Mouse (Mus musculus) myocyte (in vitro differentiated cells): ENCODE measurements around the gene Eps8. TPM values are rescaled to one million over a fixed set of nuclear protein-coding genes. Genes with fewer than 3 reads are reported as not detected.

ENCODE experiments used
- H3K27me3 ChIP-seq: one replicate; pipeline ENCODE4 v1.6.1; 2011; ENCODE audit not compliant: control insufficient read depth, insufficient read depth, insufficient read length
- H3K36me3 ChIP-seq: one replicate; pipeline ENCODE4 v1.6.1; 2011; ENCODE audit not compliant: control insufficient read depth, insufficient read depth
- H3K4me2 ChIP-seq: one replicate; pipeline ENCODE4 v1.6.1; 2011; ENCODE audit warnings: low read depth, control low read depth
- H3K4me3 ChIP-seq: one replicate; pipeline ENCODE4 v1.5.1; 2011; ENCODE audit warnings: mild to moderate bottlenecking, control low read depth, moderate library complexity
- H3K79me2 ChIP-seq: one replicate; pipeline ENCODE4 v1.6.1; 2011; ENCODE audit not compliant: control insufficient read depth, insufficient read depth
- H3ac ChIP-seq: one replicate; pipeline ENCODE4 v1.6.1; 2011; ENCODE audit not compliant: control insufficient read depth, insufficient read length
- CEBPB ChIP-seq: IDR thresholded peaks from 2 replicates; pipeline ENCODE4 v1.6.1; 2011; ENCODE audit warnings: mild to moderate bottlenecking, moderate library complexity; ENCODE audit not compliant: poor library complexity, insufficient read depth, severe bottlenecking
- E2F4 ChIP-seq: IDR thresholded peaks from one replicate; pipeline ENCODE4 v1.6.1; 2011; ENCODE audit warnings: mild to moderate bottlenecking, control low read depth, moderate library complexity; ENCODE audit not compliant: insufficient read depth
- MAX ChIP-seq: IDR thresholded peaks from one replicate; pipeline ENCODE4 v1.6.1; 2011; ENCODE audit warnings: low read depth, mild to moderate bottlenecking, control low read depth
- MYOD1 ChIP-seq, 3 experiments: IDR thresholded peaks; one replicate each; pipeline ENCODE4 v1.6.1; 2011; ENCODE audit warnings: control low read depth in 2 of 3, low read depth in 2 of 3, mild to moderate bottlenecking in 2 of 3, moderate library complexity in 1 of 3; ENCODE audit not compliant: insufficient read length in 2 of 3, control insufficient read depth in 1 of 3
- MYOG ChIP-seq, 3 experiments: IDR thresholded peaks; one replicate each; pipeline ENCODE4 v1.6.1; 2011; ENCODE audit warnings: control low read depth in 2 of 3, low read depth in 2 of 3, mild to moderate bottlenecking in 2 of 3; ENCODE audit not compliant: insufficient read length in 2 of 3, control insufficient read depth in 1 of 3, insufficient read depth in 1 of 3
- POLR2A ChIP-seq: IDR thresholded peaks from one replicate; pipeline ENCODE4 v1.6.1; 2011; ENCODE audit warnings: low read depth, mild to moderate bottlenecking, control low read depth, moderate library complexity; ENCODE audit not compliant: insufficient read length
- POLR2AphosphoS2 ChIP-seq: IDR thresholded peaks from one replicate; pipeline ENCODE4 v1.6.1; 2011; ENCODE audit warnings: low read depth, control low read depth; ENCODE audit not compliant: insufficient read length
- REST ChIP-seq: IDR thresholded peaks from one replicate; pipeline ENCODE4 v1.6.1; 2011; ENCODE audit warnings: mild to moderate bottlenecking, control low read depth, moderate library complexity; ENCODE audit not compliant: insufficient read depth, insufficient read length
- SRF ChIP-seq: IDR thresholded peaks from one replicate; pipeline ENCODE4 v1.6.1; 2011; ENCODE audit warnings: low read depth; ENCODE audit not compliant: control insufficient read depth, insufficient read length
- TCF12 ChIP-seq: IDR thresholded peaks from one replicate; pipeline ENCODE4 v1.6.1; 2011; ENCODE audit warnings: mild to moderate bottlenecking, control low read depth; ENCODE audit not compliant: poor library complexity, insufficient read depth, severe bottlenecking
- TCF3 ChIP-seq: IDR thresholded peaks from one replicate; pipeline ENCODE4 v1.6.1; 2011; ENCODE audit warnings: low read depth, control low read depth; ENCODE audit not compliant: insufficient read length
- USF1 ChIP-seq: IDR thresholded peaks from one replicate; pipeline ENCODE4 v1.6.1; 2011; ENCODE audit warnings: low read depth, mild to moderate bottlenecking, control low read depth, moderate library complexity
- polyA plus RNA-seq: library from polyadenylated mRNA; unstranded; fragments of >200 nt; fragmentation: generic; extraction: Trizol; gene quantifications from one replicate; pipeline ENCODE4 v1.2.1, GENCODE M21; 2012; ENCODE audit warnings: missing spikeins

The Eps8 gene
- polyA plus RNA-seq, 1 experiment, result 12.4 TPM

DNA sequence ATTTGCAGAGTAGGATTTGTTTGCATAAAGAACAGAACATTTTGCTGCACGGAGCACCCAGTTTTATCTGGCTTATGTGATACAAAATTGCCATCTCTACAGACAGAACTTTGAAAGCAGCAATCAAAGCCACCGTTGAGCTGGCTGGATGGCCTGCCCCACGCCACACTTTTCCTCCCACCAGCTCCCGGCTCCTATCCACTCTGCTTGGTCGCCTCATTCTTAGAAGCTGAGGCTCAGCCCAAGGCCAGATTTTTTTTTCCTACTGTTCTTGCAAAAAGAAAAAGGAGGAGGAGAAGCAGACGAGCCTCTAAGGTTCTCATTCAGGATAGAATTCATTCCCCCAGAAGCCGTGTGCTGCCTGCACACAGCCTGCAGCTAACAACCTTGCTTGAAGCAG is 80.8 kb downstream of the Eps8 start:
- Histone ChIP-seq H3K79me2 (no peaks in the 10 kb centered on the region), H3ac (no peak overlapping the region), H3K4me2 (no peak overlapping the region), H3K27me3 (no peaks in the 10 kb centered on the region), H3K4me3 (no peak overlapping the region), H3K36me3 (no peaks in the 10 kb centered on the region)
- TF ChIP-seq TCF12, result no peak
- no peak for TF ChIP-seq REST
- TF ChIP-seq CEBPB, result no peak
- TF ChIP-seq MYOG (IDR thresholded peaks at IDR 0.05; ENCODE audit: control insufficient read depth in 1 of 3, insufficient read depth in 1 of 3, insufficient read length in 2 of 3, low read depth in 2 of 3), result no peak
- no peak for TF ChIP-seq USF1
- no peak for TF ChIP-seq SRF
- TF ChIP-seq E2F4, result no peak
- TF ChIP-seq POLR2AphosphoS2, result no peak
- TF ChIP-seq TCF3, result no peak
- no peak for TF ChIP-seq MAX
- no peak for TF ChIP-seq MYOD1 (IDR thresholded peaks at IDR 0.05; ENCODE audit: control insufficient read depth in 1 of 3, insufficient read length in 2 of 3, low read depth in 2 of 3)
- TF ChIP-seq POLR2A, result no peak

DNA sequence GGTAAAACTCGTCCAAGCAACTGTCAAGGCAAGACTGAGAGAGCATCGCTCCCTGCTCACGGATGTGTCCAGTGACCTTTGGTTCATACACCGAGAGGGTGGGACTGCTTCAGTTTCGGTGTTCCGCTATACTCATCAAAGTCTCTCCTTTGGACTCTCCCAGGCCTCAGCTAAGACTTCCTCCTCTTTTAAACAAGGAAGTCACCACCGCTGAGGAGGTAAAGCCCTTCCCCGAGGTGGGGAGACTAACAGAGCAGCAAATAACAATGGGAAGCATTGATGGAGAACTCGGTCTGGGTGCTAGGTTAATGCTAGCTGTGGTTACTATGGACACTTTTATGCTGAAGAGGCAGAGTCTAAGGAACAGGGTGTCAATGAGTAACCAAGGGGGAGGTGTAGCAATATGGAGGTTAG is 84.0 kb downstream of the Eps8 start:
- Histone ChIP-seq H3K4me2 (no peak overlapping the region), H3ac (no peak overlapping the region), H3K4me3 (no peak overlapping the region), H3K36me3 (no peaks in the 10 kb centered on the region), H3K27me3 (no peaks in the 10 kb centered on the region), H3K79me2 (no peaks in the 10 kb centered on the region)
- TF ChIP-seq REST (no peak), POLR2AphosphoS2 (no peak), POLR2A (no peak), E2F4 (no peak), MYOD1 (IDR thresholded peaks at IDR 0.05; ENCODE audit: control insufficient read depth in 1 of 3, insufficient read length in 2 of 3, low read depth in 2 of 3) (no peak), SRF (no peak), TCF12 (no peak), MAX (no peak), USF1 (no peak), TCF3 (no peak), MYOG (IDR thresholded peaks at IDR 0.05; ENCODE audit: control insufficient read depth in 1 of 3, insufficient read depth in 1 of 3, insufficient read length in 2 of 3, low read depth in 2 of 3) (no peak), CEBPB (no peak)

DNA sequence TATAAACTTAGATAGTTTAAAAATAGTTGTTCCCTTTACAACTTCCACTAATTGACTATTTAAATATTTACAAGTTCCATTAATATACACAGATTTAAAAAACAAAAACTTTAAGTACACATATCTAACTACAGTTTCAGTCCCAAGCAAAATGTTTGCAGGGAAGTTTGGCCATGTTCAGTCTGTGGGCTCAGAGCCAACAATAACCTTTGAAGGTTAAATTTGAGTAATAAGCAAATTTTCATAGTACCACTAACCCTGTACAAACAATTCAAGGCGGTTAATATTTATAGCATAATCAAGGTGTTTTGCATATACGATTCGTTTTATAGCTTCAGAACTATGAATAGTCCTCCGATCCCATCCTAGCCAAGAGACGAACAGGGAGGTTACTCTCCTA is 84.7 kb downstream of the Eps8 start:
- H3K79me2 ChIP-seq, result no peaks in the 10 kb centered on the region
- no peak for TF ChIP-seq REST
- TF ChIP-seq SRF, result no peak
- no peak for TF ChIP-seq POLR2AphosphoS2
- TF ChIP-seq E2F4, result no peak
- TF ChIP-seq MYOG (IDR thresholded peaks at IDR 0.05; ENCODE audit: control insufficient read depth in 1 of 3, insufficient read depth in 1 of 3, insufficient read length in 2 of 3, low read depth in 2 of 3), result no peak
- TF ChIP-seq CEBPB, result no peak
- H3K4me2 ChIP-seq, result no peak overlapping the region
- no peaks in the 10 kb centered on the region for H3K27me3 ChIP-seq
- no peaks in the 10 kb centered on the region for H3K36me3 ChIP-seq
- no peak overlapping the region for H3K4me3 ChIP-seq
- H3ac ChIP-seq, result no peak overlapping the region

DNA sequence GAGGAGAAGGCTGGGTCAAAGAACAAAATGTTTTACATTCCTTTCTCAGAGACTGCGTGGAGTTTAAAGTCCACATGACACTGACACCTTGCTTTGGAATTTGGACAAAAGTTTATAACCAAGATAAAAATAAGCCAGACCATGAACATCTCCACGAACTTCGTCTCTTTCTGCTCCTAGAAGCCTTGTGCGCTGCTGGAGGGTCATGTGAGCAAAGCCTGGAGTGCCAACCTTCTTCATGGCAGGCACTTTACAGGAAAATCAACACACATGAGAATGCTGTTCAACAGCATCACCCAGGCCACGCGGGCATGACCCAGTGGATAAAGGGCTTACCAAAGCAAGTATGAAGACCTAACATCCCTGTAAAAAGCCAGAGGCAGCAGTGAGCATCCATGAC is 85.6 kb downstream of the Eps8 start:
- no peaks in the 10 kb centered on the region for H3K79me2 ChIP-seq
- TF ChIP-seq CEBPB (no peak), POLR2AphosphoS2 (no peak), MYOD1 (IDR thresholded peaks at IDR 0.05; ENCODE audit: control insufficient read depth in 1 of 3, insufficient read length in 2 of 3, low read depth in 2 of 3) (no peak), E2F4 (no peak), TCF3 (no peak), REST (no peak), MYOG (IDR thresholded peaks at IDR 0.05; ENCODE audit: control insufficient read depth in 1 of 3, insufficient read depth in 1 of 3, insufficient read length in 2 of 3, low read depth in 2 of 3) (no peak), MAX (no peak)
- H3K4me3 ChIP-seq, result no peak overlapping the region
- no peak overlapping the region for H3K4me2 ChIP-seq
- no peak overlapping the region for H3ac ChIP-seq
- no peaks in the 10 kb centered on the region for H3K36me3 ChIP-seq
- H3K27me3 ChIP-seq, result no peaks in the 10 kb centered on the region

DNA sequence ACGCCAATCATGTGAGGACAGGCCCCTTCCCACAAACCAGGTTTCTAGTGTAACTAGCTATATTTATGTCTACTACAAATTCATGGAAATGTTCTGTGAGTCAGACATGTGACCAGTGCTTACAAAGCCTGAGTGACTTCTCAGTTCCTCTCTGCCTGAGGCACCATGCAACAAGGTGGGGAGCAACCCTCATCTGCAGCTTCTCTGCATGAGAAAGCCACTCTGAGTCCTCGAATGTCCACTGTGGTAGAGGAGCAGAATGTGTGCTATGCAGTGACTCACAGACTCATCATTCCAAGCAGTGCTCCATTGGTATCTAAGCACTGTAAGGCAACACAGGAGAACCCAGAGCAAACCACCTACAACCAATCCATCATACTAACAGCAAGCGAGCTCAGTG is 88.8 kb downstream of the Eps8 start:
- Histone ChIP-seq H3ac (no peak overlapping the region), H3K27me3 (no peaks in the 10 kb centered on the region), H3K36me3 (no peaks in the 10 kb centered on the region), H3K4me2 (no peak overlapping the region), H3K79me2 (no peaks in the 10 kb centered on the region), H3K4me3 (no peak overlapping the region)
- no peak for TF ChIP-seq MYOG (IDR thresholded peaks at IDR 0.05; ENCODE audit: control insufficient read depth in 1 of 3, insufficient read depth in 1 of 3, insufficient read length in 2 of 3, low read depth in 2 of 3)
